Mouse (Mus musculus) midbrain, postnatal 0 days (tissue): ENCODE measurements at regions not wholly inside any gene's neighbourhood (a gene's known extent, or its start where the extent isn't known, plus 50 kb on each side); places are given as distances from the start of the nearest gene placed in this dataset.
A peak's percentile ranks its signal among the peaks of the same experiment; 100 is the strongest.

Source experiments
- ATAC-seq: fragments of 200-750 bp; cut with Nextera tagmentation; 2 replicates; pipeline ENCODE4 v1.8.0; 2017; ENCODE audit warnings: moderate number of reproducible peaks, mild to moderate bottlenecking, moderate TSS enrichment, moderate library complexity; ENCODE audit not compliant: low FRiP score
- DNase-seq: peaks from one replicate; pipeline ENCODE4 v3.0.0-alpha.2; 2015; ENCODE audit warnings: low spot score
- H3K27ac ChIP-seq: fragments of 300-500 bp; sonication (generic); 2 replicates; pipeline ENCODE4 v1.5.1; 2014; ENCODE audit warnings: low read depth, mild to moderate bottlenecking, low read length, mixed read lengths
- H3K27me3 ChIP-seq: fragments of 300-500 bp; sonication (generic); 2 replicates; pipeline ENCODE4 v1.6.1; 2014; ENCODE audit warnings: low read length, control low read depth, mixed read lengths; ENCODE audit not compliant: insufficient read depth
- H3K36me3 ChIP-seq: fragments of 300-500 bp; sonication (generic); 2 replicates; pipeline ENCODE4 v1.6.1; 2014; ENCODE audit warnings: low read length, control low read depth, mixed read lengths; ENCODE audit not compliant: insufficient read depth
- H3K4me1 ChIP-seq: fragments of 300-500 bp; sonication (generic); 2 replicates; pipeline ENCODE4 v1.6.1; 2014; ENCODE audit warnings: mild to moderate bottlenecking, control low read depth, antibody characterized with exemption, low read length, mixed read lengths; ENCODE audit not compliant: insufficient read depth
- H3K4me2 ChIP-seq: fragments of 300-500 bp; sonication (generic); 2 replicates; pipeline ENCODE4 v1.6.1; 2014; ENCODE audit warnings: low read depth, mild to moderate bottlenecking, low read length, mixed read lengths; ENCODE audit not compliant: poor library complexity, severe bottlenecking
- H3K4me3 ChIP-seq: fragments of 300-500 bp; sonication (generic); 2 replicates; pipeline ENCODE4 v1.5.1; 2014; ENCODE audit warnings: low read depth, mild to moderate bottlenecking, low read length, moderate library complexity
- H3K9ac ChIP-seq: fragments of 300-500 bp; sonication (generic); replicated peaks from 2 replicates; pipeline ENCODE4 v1.6.1; 2014; ENCODE audit warnings: mild to moderate bottlenecking, low read length, moderate library complexity, mixed read lengths; ENCODE audit not compliant: poor library complexity, severe bottlenecking
- H3K9me3 ChIP-seq: fragments of 300-500 bp; sonication (generic); 2 replicates; pipeline ENCODE4 v1.6.1; 2016; ENCODE audit warnings: low read length, control low read depth
- CTCF ChIP-seq: IDR thresholded peaks from 2 replicates; pipeline ENCODE4 v1.5.1; 2016; ENCODE audit warnings: antibody characterized with exemption, mild to moderate bottlenecking
- WGBS: fragments of 180-500 bp; shearing (Covaris S2); extraction: QIAGEN DNeasy Blood & Tissue Kit; methylation state at CpG from one replicate; pipeline ENCODE4 v1.1.7; 2014; 5-methylcytosine and 5-hydroxymethylcytosine counted together

DNA sequence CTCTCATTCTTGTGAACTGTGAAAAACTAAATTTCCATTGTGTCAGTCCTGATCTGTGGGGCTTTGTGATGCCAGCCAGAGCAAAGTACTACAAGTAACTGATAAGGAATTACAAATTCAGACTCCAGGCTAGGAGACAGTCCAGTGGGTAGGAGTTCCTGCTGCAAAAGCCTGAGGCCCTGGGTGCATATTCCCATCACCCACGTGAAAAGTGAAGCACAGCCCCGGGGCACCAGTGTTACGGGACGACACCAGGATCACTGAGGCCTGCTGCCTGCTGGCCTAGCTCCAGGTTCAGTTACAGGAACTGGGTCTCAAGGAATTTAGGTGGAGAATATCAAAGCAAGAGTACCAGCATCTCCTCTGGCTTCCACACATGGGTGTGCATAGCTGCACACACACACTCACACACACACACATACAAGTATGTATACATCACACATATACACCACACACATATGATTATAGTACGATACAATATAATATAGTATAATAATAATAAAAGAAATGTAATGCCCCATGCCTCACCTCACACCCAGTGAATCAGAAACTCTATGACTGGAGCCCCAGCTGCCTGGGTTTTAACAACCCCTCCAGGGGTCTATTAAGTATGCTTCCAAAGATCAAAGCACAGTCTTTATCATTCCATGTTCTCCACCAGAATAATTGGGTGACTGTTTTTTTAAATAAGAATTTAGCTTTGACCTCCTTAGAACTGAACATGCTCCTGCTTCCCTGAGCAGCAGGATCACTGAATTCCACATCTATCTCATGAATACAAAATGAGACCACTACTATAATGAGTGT, 126.6 kb upstream of the Gm34302 start:
- TF ChIP-seq CTCF = no peak
- Histone ChIP-seq H3K9ac (no peak overlapping the region), H3K36me3 (no peaks in the 10 kb centered on the region), H3K4me1 (peaks cover 14% of the 10 kb centered on the region; the same call in 1 of the 2 replicates), H3K27ac (no peak overlapping the region), H3K9me3 (no peaks in the 10 kb centered on the region), H3K4me3 (no peak overlapping the region), H3K27me3 (no peaks in the 10 kb centered on the region), H3K4me2 (no peak overlapping the region)
- no peak for DNase-seq
- 35% methylated on average over 5 of the region's 5 CpGs for WGBS
- peak; percentile 45; the same call in 1 of the 2 replicates for ATAC-seq

DNA sequence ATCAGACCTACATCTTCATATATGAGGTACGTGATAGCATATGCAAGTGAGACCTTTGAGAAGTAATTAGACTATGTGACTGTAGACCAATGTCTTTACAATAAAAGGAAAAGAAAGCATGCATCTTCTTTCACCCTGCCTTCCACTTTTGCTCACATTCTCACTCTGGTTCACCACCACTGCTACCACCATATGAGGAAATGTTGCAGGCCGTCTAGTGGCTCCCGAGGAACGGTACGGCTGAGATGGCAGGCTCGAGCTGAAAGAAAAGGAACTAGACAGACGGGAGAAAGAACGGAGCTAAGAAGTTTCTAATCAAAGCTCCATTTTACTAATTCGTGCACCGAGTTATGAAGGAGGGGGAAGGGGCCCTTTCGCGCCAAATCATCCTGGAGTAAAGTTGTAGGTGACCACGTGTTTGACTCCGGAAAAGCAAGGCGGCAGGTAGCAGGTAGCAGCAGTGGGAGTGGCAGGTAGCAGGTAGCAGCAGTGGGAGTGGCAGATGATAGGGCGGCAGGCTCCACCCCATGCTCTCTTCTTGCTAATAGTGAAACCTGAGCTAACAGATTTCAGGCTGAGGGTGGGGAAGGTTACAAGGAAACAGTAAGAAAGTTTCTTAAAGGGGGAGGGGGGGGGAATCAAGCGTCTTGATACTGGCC, 125.9 kb upstream of the Gm34302 start:
- no peak for DNase-seq
- Histone ChIP-seq H3K4me2 (no peak overlapping the region), H3K27me3 (no peaks in the 10 kb centered on the region), H3K4me3 (no peak overlapping the region), H3K27ac (no peak overlapping the region), H3K9ac (no peak overlapping the region), H3K4me1 (peaks cover 10% of the 10 kb centered on the region; the same call in 1 of the 2 replicates), H3K9me3 (no peaks in the 10 kb centered on the region), H3K36me3 (no peaks in the 10 kb centered on the region)
- no peak for TF ChIP-seq CTCF
- WGBS = 27% methylated on average over 17 of the region's 17 CpGs
- no peak for ATAC-seq

DNA sequence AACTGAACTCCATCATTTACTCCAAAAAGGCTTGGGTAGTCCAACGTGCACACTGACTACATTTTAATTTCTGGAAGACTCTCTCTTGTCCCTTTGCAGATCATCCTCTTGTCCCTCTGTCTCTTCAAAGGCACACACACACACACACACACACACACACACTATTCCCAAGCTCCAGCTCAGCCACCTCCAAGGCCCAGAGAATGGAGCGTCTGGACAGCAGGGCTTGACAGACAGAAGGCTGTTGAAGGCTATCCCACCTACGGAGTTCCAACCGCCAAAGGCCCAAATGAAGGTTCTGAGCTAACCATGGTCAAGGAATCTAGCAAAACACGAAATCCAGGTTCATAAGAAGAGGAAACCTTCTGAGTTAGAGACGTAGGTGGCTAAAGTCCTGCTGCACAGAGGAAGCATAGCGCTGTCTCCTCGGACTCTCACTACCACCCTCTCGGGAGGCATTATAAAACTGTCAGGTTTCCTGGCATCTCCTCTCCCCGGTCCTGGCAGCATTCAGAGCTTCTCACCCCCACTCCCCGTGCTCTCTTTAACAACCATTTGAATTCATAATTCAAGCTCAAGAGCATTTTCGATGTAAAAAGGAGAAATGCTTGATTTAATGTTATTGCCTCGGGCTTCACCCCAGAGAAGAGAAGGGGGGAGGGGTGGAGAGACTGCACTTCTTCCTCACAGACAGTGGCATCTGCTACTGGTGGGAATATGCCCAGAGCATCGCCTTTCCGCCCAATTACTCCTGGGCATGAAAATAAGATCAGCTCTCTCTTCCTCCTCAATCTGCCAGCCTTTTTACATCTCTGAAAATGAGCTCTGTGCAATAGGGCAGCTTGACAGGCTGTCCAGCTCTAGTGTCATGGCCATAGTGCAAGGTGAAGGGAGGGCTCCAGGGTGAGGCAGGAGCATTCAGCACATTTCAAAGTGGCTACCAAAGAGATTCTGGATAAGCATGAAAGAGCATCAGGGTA, 99.3 kb upstream of the Gm34302 start:
- DNase-seq (peak; percentile 78), ATAC-seq (peak; percentile 67; the same call in 1 of the 2 replicates)
- no peaks in the 10 kb centered on the region for H3K4me1 ChIP-seq
- no peaks in the 10 kb centered on the region for H3K36me3 ChIP-seq
- no peak overlapping the region for H3K4me3 ChIP-seq
- H3K9ac ChIP-seq = no peak overlapping the region
- no peak overlapping the region for H3K4me2 ChIP-seq
- TF ChIP-seq CTCF = no peak
- H3K27me3 ChIP-seq = no peaks in the 10 kb centered on the region
- H3K9me3 ChIP-seq = no peaks in the 10 kb centered on the region
- 61% methylated on average over 15 of the region's 15 CpGs for WGBS
- H3K27ac ChIP-seq = no peak overlapping the region

DNA sequence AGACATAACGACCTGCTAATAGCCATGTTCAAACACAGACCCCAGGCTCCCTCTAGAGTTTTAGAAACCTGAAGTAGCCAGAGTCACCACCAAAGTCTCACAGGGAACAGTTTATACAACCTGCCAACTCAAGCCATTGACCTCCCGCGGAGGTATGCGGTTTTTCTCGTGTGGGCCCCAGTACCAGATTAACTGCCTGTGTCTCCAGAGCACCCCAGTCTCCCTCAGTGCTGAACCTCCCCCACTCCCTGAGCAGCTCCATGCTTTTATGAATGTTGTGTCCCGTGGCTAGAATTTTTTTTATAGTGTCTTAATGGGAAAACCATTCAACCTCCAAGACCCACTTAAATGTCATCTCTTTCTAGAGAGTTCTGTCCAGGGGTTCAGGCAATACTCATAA, 98.5 kb upstream of the Gm34302 start:
- 64% methylated on average over 6 of the region's 6 CpGs for WGBS
- Histone ChIP-seq H3K4me3 (no peak overlapping the region), H3K36me3 (no peaks in the 10 kb centered on the region), H3K9ac (no peak overlapping the region), H3K27me3 (no peaks in the 10 kb centered on the region), H3K9me3 (no peaks in the 10 kb centered on the region), H3K27ac (no peak overlapping the region), H3K4me2 (no peak overlapping the region), H3K4me1 (no peaks in the 10 kb centered on the region)
- DNase-seq (no peak), ATAC-seq (no peak)
- TF ChIP-seq CTCF = no peak

DNA sequence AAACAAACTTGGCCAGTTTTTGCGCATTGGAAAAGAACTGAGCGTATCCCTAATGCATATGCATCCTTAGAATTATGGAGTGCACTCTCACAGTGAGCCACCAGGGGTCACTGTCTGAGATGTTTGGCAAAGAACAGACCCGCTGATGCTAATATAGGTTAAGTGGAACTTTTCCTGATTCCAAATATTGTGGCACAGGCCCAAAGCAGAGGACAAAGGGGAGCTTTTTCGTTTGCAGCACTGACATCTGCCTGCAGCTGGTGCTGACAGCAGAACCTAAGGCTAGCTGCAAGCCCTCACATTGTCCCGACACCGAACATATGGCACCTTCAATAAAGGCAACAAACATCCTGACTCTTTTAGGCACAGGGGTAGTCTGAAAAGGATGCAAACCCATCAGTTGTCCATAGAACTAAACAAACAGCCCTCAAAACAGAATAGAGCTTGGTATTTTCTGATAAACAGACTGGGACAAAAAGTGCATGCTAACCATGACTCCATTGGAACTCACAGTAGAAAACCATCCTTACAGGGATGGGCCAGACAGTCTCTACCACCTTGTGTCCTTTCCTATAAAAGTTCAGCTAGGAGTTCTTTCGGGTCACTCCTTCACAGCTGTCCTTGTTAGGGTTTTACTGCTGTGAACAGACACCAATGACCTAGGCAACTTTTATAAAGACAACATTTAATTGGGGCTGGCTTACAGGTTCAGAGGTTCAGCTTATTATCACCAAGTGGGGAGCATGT, 87.1 kb upstream of the Gm34302 start:
- no peaks in the 10 kb centered on the region for H3K4me1 ChIP-seq
- peak; percentile 87 for DNase-seq
- H3K27me3 ChIP-seq = no peaks in the 10 kb centered on the region
- H3K4me3 ChIP-seq = no peak overlapping the region
- no peak overlapping the region for H3K4me2 ChIP-seq
- peak; percentile 73 for ATAC-seq
- no peaks in the 10 kb centered on the region for H3K9me3 ChIP-seq
- no peak overlapping the region for H3K9ac ChIP-seq
- H3K36me3 ChIP-seq = no peaks in the 10 kb centered on the region
- TF ChIP-seq CTCF = peak; percentile 96
- 47% methylated on average over 7 of the region's 7 CpGs for WGBS
- no peak overlapping the region for H3K27ac ChIP-seq
